Mouse (Mus musculus) liver, embryonic 12.5 days (tissue): ENCODE measurements around the gene 9130213A22Rik. TPM values are rescaled to one million over a fixed set of nuclear protein-coding genes. Genes with fewer than 3 reads are reported as not detected.

ENCODE experiments used
- ATAC-seq: fragments of 200-750 bp; cut with Nextera tagmentation; 2 replicates; pipeline ENCODE4 v1.8.0; 2017; ENCODE audit warnings: moderate number of reproducible peaks, mild to moderate bottlenecking, moderate library complexity
- H3K27ac ChIP-seq: fragments of 300-500 bp; sonication (generic); 2 replicates; pipeline ENCODE4 v1.5.1; 2016; ENCODE audit warnings: mild to moderate bottlenecking
- H3K27me3 ChIP-seq: fragments of 300-500 bp; sonication (generic); replicated peaks from 2 replicates; pipeline ENCODE4 v1.6.1; 2016; ENCODE audit warnings: mild to moderate bottlenecking, moderate library complexity
- H3K36me3 ChIP-seq: fragments of 300-500 bp; sonication (generic); 2 replicates; pipeline ENCODE4 v1.6.1; 2016; ENCODE audit warnings: mild to moderate bottlenecking, moderate library complexity
- H3K4me1 ChIP-seq: fragments of 300-500 bp; sonication (generic); 2 replicates; pipeline ENCODE4 v1.6.1; 2016
- H3K4me2 ChIP-seq: fragments of 300-500 bp; sonication (generic); 2 replicates; pipeline ENCODE4 v1.6.1; 2016; ENCODE audit warnings: mild to moderate bottlenecking, moderate library complexity
- H3K4me3 ChIP-seq: fragments of 300-500 bp; sonication (generic); 2 replicates; pipeline ENCODE4 v1.5.1; 2016; ENCODE audit warnings: mild to moderate bottlenecking, moderate library complexity
- H3K9ac ChIP-seq: fragments of 300-500 bp; sonication (generic); 2 replicates; pipeline ENCODE4 v1.6.1; 2016; ENCODE audit warnings: mild to moderate bottlenecking, moderate library complexity
- H3K9me3 ChIP-seq: fragments of 300-500 bp; sonication (generic); replicated peaks from 2 replicates; pipeline ENCODE4 v1.6.1; 2016; ENCODE audit warnings: mild to moderate bottlenecking, moderate library complexity
- WGBS: fragments of 180-500 bp; shearing (Covaris S2); methylation state at CpG from one replicate; pipeline ENCODE4 v1.1.7; 2016; ENCODE audit not compliant: insufficient replicate concordance; 5-methylcytosine and 5-hydroxymethylcytosine counted together
- polyA plus RNA-seq: library from polyadenylated mRNA; unstranded; fragments of >200 nt; fragmentation: Nextera tagmentation; extraction: Ambion mirVana; gene quantifications from 2 replicates; pipeline ENCODE4 v1.2.1, GENCODE M21; 2016

The 9130213A22Rik gene
- polyA plus RNA-seq = 0.14 TPM in 1 of 2 replicates, not detected in the other

GRCm38 (mm10) chr11:69122336-69122951, at the start of gene 9130213A22Rik:
TSS of gene 9130213A22Rik (minus strand) at chr11:69122589.
- Histone ChIP-seq H3K4me3 (peak within 1 kb of the TSS; percentile 75), H3K4me1 (peaks cover 68% of the 10 kb centered on the region), H3K4me2 (peak within 1 kb of the TSS; percentile 99), H3K36me3 (no peaks in the 10 kb centered on the region), H3K9me3 (no peaks in the 10 kb centered on the region), H3K9ac (peak within 1 kb of the TSS; percentile 74), H3K27ac (peak within 1 kb of the TSS; percentile 73), H3K27me3 (peaks cover 51% of the 10 kb centered on the region)
- under 1% methylated on average over 66 of the region's 66 CpGs for WGBS
- peak; percentile 19 for ATAC-seq

- Histone ChIP-seq H3K4me2 (no peak overlapping the region), H3K27me3 (peaks cover 16% of the 10 kb centered on the region), H3K36me3 (no peaks in the 10 kb centered on the region), H3K4me3 (no peak overlapping the region), H3K9ac (no peak overlapping the region), H3K4me1 (no peaks in the 10 kb centered on the region), H3K9me3 (no peaks in the 10 kb centered on the region), H3K27ac (no peak overlapping the region)
- WGBS = 25% methylated on average over 7 of the region's 7 CpGs
- ATAC-seq = no peak
Measured at GRCm38 (mm10) chr11:69171626-69172025, 49.2 kb upstream of the 9130213A22Rik start.

DNA sequence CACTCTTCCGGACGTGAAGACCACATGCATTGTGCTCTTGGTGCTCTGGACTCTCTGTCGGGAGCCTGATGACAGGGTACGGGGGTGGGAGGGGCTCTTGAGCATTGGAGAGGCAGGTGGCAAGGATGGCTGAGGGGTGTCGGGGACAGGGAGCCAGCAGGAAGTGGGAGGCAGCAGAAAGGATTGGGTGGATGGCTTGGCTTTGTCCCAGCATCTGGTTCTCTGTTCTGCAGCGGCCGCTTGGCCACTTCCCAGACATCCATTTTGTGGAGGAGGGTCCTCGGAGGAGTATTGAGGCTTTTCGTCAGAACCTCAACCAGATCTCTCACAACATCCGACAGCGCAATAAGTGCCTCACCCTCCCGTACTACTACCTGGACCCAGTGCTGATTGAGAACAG, 46.9 kb upstream of the 9130213A22Rik start:
- Histone ChIP-seq H3K9me3 (no peaks in the 10 kb centered on the region), H3K36me3 (no peaks in the 10 kb centered on the region), H3K27ac (no peak overlapping the region), H3K4me3 (no peak overlapping the region), H3K4me1 (no peaks in the 10 kb centered on the region), H3K27me3 (peaks cover 35% of the 10 kb centered on the region), H3K4me2 (no peak overlapping the region), H3K9ac (no peak overlapping the region)
- no peak for ATAC-seq
- 70% methylated on average over 12 of the region's 12 CpGs for WGBS

DNA sequence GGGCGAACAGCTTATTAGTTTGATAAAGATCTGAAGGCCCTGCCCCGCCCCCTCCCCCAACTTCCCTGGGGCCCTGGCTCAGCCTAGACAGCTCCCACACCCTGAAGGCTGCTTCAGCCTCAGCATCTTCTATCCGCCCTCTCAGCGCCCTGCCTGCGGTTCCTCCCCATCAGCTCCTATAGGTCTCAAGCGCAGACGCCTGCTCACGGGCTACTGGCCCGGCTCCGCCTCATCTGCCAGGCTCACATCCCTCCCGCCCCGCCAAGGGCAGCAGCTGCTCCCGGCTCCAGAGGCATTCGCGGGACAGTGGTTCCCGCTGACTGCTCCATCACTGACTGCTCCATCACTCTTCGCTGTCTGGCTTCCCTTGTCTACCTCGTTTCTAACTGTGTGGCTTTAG, 34.4 kb upstream of the 9130213A22Rik start, which contains the start of gene Alox12b:
Gene Alox12b, plus strand, starts transcription at position 190 of the 400 bp plus-strand sequence.
- Histone ChIP-seq H3K4me3 (no peak within 1 kb of the TSS), H3K36me3 (no peaks in the 10 kb centered on the region), H3K4me2 (0 out of 2 replicates have a peak within 1 kb of the TSS, but pooled peaks have one; percentile 1), H3K9me3 (no peaks in the 10 kb centered on the region), H3K27ac (no peak within 1 kb of the TSS), H3K9ac (0 out of 2 replicates have a peak within 1 kb of the TSS, but pooled peaks have one; percentile 25), H3K4me1 (peaks cover 12% of the 10 kb centered on the region), H3K27me3 (peaks cover 71% of the 10 kb centered on the region)
- ATAC-seq = no peak
- WGBS = 9% methylated on average over 18 of the region's 18 CpGs

- no peak overlapping the region for H3K4me3 ChIP-seq
- H3K27me3 ChIP-seq = peaks cover 78% of the 10 kb centered on the region
- H3K4me2 ChIP-seq = no peak overlapping the region
- no peak for ATAC-seq
- no peaks in the 10 kb centered on the region for H3K36me3 ChIP-seq
- H3K27ac ChIP-seq = no peak overlapping the region
- no peaks in the 10 kb centered on the region for H3K9me3 ChIP-seq
- H3K4me1 ChIP-seq = peaks cover 12% of the 10 kb centered on the region
- 0% methylated on average over 1 of the region's 1 CpGs for WGBS
- H3K9ac ChIP-seq = no peak overlapping the region
Measured at GRCm38 (mm10) chr11:69155351-69155750, 33.0 kb upstream of the 9130213A22Rik start.

DNA sequence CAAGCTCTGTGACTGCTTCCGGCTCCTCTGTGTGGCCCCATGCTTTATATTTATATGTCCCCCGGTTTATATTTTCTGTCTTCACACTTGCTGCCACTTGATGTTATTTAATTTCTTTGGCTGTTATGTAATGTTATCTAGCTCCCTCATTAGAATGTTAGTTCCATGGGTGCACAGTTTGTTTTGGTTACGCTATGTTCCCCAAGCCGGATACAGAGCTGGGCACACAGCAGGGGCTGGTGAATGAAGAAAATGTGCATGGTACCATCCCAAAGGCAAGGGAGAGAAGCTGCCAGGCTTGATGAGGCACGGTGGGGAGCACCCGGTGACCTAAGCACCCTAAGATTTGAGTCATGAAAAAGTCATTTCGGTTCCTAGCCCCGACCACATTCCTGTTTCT, 31.4 kb upstream of the 9130213A22Rik start:
- H3K4me1 ChIP-seq = peaks cover 12% of the 10 kb centered on the region
- no peak for ATAC-seq
- H3K9me3 ChIP-seq = no peaks in the 10 kb centered on the region
- peaks cover 77% of the 10 kb centered on the region for H3K27me3 ChIP-seq
- WGBS = 73% methylated on average over 8 of the region's 8 CpGs
- no peak overlapping the region for H3K27ac ChIP-seq
- no peaks in the 10 kb centered on the region for H3K36me3 ChIP-seq
- H3K4me2 ChIP-seq = no peak overlapping the region
- H3K9ac ChIP-seq = no peak overlapping the region
- H3K4me3 ChIP-seq = no peak overlapping the region

GRCm38 (mm10) chr11:69151004-69151403, 28.6 kb upstream of the 9130213A22Rik start:
- 52% methylated on average over 6 of the region's 6 CpGs for WGBS
- H3K36me3 ChIP-seq = no peaks in the 10 kb centered on the region
- peaks cover 7% of the 10 kb centered on the region; the same call in 1 of the 2 replicates for H3K4me1 ChIP-seq
- no peak overlapping the region for H3K27ac ChIP-seq
- no peak overlapping the region for H3K9ac ChIP-seq
- H3K9me3 ChIP-seq = no peaks in the 10 kb centered on the region
- 0 out of 2 replicates have a peak overlapping the region, but pooled peaks have one; percentile 30 for H3K4me2 ChIP-seq
- H3K4me3 ChIP-seq = no peak overlapping the region
- peaks cover 53% of the 10 kb centered on the region for H3K27me3 ChIP-seq
- ATAC-seq = no peak

DNA sequence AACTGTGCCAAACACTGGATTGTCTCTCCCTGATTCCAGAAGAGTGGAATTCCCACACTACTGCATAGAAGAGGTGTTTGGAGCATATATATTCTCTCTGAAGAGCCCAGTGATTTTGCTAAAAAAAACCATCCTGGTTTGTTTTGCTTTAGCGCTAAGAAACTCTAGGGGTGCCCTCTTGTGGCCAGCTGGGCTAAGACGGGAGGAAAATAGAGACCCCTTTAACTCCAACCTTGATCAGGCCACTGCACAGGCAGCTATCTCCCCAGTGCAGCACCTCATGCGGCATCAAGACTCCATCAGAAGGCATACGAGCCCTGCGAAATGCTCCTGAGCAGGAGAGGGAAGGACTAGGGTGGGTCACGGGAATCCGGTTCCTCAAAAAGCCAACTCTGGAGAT, 28.1 kb upstream of the 9130213A22Rik start:
- no peaks in the 10 kb centered on the region for H3K9me3 ChIP-seq
- no peak overlapping the region for H3K4me3 ChIP-seq
- peaks cover 50% of the 10 kb centered on the region for H3K27me3 ChIP-seq
- under 1% methylated on average over 7 of the region's 7 CpGs for WGBS
- no peaks in the 10 kb centered on the region for H3K36me3 ChIP-seq
- peaks cover 4% of the 10 kb centered on the region; the same call in 1 of the 2 replicates for H3K4me1 ChIP-seq
- no peak for ATAC-seq
- H3K9ac ChIP-seq = no peak overlapping the region
- H3K27ac ChIP-seq = no peak overlapping the region
- H3K4me2 ChIP-seq = peak overlapping the region; percentile 30; the same call in 1 of the 2 replicates

DNA sequence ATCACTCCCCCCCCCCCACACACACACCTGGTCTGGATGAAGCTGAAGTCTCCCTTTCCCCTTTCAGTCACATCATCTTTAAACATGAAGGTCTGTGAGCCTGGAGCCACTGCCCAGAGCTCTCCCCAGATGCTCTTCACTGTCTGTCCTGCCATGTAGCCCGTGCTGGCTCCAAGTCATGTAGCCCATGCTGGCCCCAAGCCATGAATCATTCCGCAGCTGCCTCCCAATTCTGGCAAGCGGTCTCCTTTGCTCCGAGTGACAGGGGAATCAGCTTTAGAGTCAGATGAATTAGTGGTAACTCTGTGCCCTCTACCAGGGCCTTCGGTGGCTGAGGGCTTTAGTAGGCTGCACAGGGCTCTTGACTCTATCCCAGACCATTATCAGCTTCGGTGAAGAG, 27.3 kb upstream of the 9130213A22Rik start:
- WGBS = 63% methylated on average over 6 of the region's 6 CpGs

GRCm38 (mm10) chr11:69148451-69148960, 26.1 kb upstream of the 9130213A22Rik start:
- no peak overlapping the region for H3K9ac ChIP-seq
- H3K36me3 ChIP-seq = no peaks in the 10 kb centered on the region
- ATAC-seq = no peak
- H3K4me2 ChIP-seq = no peak overlapping the region
- H3K27me3 ChIP-seq = peaks cover 35% of the 10 kb centered on the region
- no peak overlapping the region for H3K4me3 ChIP-seq
- no peak overlapping the region for H3K27ac ChIP-seq
- WGBS = 77% methylated on average over 5 of the region's 5 CpGs
- H3K9me3 ChIP-seq = no peaks in the 10 kb centered on the region
- H3K4me1 ChIP-seq = no peaks in the 10 kb centered on the region

More for the DNA sequence above, 27.3 kb upstream of the 9130213A22Rik start:
- Histone ChIP-seq H3K4me2 (no peak overlapping the region), H3K27me3 (peaks cover 44% of the 10 kb centered on the region), H3K4me3 (no peak overlapping the region), H3K36me3 (no peaks in the 10 kb centered on the region), H3K9me3 (no peaks in the 10 kb centered on the region), H3K27ac (no peak overlapping the region), H3K4me1 (no peaks in the 10 kb centered on the region), H3K9ac (no peak overlapping the region)
- ATAC-seq = no peak

- WGBS = 74% methylated on average over 7 of the region's 7 CpGs
Measured at GRCm38 (mm10) chr11:69147546-69147945, 25.2 kb upstream of the 9130213A22Rik start.

GRCm38 (mm10) chr11:69135361-69135760, 13.0 kb upstream of the 9130213A22Rik start:
- Histone ChIP-seq H3K4me2 (no peak overlapping the region), H3K4me3 (no peak overlapping the region), H3K9me3 (no peaks in the 10 kb centered on the region), H3K4me1 (peaks cover 14% of the 10 kb centered on the region), H3K36me3 (no peaks in the 10 kb centered on the region), H3K27me3 (peaks cover 38% of the 10 kb centered on the region), H3K27ac (no peak overlapping the region), H3K9ac (no peak overlapping the region)
- WGBS = 68% methylated on average over 6 of the region's 6 CpGs
- no peak for ATAC-seq

More at GRCm38 (mm10) chr11:69147546-69147945, 25.2 kb upstream of the 9130213A22Rik start:
- Histone ChIP-seq H3K9me3 (no peaks in the 10 kb centered on the region), H3K4me1 (no peaks in the 10 kb centered on the region), H3K9ac (no peak overlapping the region), H3K27ac (no peak overlapping the region), H3K4me2 (no peak overlapping the region), H3K27me3 (peaks cover 33% of the 10 kb centered on the region), H3K36me3 (no peaks in the 10 kb centered on the region), H3K4me3 (no peak overlapping the region)
- no peak for ATAC-seq
